Mouse (Mus musculus) R1 (cell line): ENCODE results near the gene Theg.

Experiments used
- DNase-seq: peaks from one replicate; pipeline ENCODE4 v3.0.0-alpha.2; 2018; ENCODE audit warnings: low read depth, low spot score

The Theg gene

GRCm38 (mm10) chr10:79587061-79587751 is at the start of gene Theg:
TSS of gene Theg (minus strand) at chr10:79587331.
- DNase-seq: no peak

GRCm38 (mm10) chr10:79636287-79636686 is 49.2 kb upstream of the Theg start:
- no peak for DNase-seq

- no peak for DNase-seq
Observed at GRCm38 (mm10) chr10:79633006-79633777, 46.1 kb upstream of the Theg start.

DNA sequence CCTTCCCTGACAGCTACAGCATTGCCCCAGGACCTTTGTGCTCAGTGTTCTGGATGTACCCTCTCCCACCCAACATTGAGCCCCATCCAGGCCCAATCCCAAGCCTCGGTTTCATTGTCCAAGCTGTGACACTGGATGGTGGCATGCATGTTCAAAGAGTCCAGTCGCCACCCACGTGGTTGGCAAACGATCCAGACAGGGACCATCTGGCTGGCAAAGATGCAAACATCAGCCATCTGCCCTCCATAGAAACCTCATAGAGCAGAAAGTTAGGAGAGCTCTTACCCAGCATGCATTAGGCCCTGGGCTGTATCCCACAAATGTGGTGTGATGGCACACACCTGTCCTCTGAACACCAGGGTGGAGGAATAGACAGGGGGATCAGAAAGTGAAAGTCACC is 44.3 kb upstream of the Theg start:
- no peak for DNase-seq

DNA sequence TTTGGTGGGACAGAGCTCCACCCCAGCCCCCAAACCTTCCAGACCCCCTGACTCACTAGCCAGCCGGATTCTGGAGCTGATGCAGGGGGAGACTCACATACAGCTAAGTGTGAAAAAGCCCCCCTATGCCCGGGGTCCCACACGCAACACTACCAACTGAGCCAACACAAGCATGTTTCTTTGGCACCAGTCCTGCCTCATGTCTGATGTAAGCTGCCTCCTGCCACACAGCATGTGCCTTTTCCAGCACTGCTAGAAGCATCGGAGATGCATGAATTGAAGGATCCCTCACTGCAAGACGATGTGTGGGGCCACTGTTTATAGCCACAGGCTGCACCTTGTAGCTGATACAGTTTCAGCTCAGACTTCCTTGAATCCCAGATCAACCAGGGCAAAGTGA is 41.2 kb upstream of the Theg start:
- DNase-seq: no peak

- DNase-seq: no peak
Observed at GRCm38 (mm10) chr10:79626156-79626555, 39.0 kb upstream of the Theg start.

- DNase-seq: no peak
Observed at GRCm38 (mm10) chr10:79625398-79625797, 38.3 kb upstream of the Theg start.

GRCm38 (mm10) chr10:79623950-79624349 is 36.8 kb upstream of the Theg start:
- no peak for DNase-seq

DNA sequence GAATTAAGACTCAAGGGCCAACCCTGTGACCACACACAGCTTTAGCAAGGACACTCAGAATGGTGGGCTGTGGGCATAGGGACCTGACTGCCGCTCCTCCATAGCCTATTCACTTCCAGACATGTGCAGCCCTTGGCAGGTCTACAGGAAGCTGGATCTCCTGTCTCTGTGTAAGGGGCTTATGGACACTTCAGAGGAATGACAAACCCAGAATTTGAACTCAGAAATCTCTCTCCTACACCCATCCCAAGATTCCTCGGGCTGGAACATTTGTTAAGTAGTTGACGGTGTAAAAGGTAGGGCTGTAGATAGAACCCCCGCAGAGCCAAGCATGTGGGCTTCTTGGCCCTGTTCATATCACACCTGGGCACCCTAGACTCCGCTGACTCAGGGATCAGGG is 29.2 kb upstream of the Theg start:
- no peak for DNase-seq

DNA sequence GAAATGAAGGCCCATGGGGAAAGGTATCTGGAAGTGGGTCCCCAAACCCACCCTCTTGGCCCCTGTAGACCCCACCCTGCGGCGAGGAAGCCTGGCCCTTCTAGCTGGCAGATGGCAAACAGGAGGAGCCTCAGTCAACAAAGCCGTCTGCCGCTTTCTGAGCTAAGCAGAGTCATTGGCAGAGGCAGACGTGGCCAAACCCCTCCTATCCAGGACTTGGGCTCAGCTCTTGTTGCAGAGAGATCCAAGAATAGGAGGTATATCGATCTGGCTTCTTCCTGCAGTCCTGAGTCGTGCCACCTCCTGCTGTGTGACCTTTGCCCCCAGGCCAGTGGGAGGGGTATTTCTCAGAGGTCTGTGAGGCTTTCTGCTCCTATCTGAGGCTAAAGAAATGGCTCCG is 28.7 kb upstream of the Theg start:
- peak; percentile 44 for DNase-seq

- DNase-seq: no peak
Observed at GRCm38 (mm10) chr10:79614305-79614643, 27.1 kb upstream of the Theg start.

DNA sequence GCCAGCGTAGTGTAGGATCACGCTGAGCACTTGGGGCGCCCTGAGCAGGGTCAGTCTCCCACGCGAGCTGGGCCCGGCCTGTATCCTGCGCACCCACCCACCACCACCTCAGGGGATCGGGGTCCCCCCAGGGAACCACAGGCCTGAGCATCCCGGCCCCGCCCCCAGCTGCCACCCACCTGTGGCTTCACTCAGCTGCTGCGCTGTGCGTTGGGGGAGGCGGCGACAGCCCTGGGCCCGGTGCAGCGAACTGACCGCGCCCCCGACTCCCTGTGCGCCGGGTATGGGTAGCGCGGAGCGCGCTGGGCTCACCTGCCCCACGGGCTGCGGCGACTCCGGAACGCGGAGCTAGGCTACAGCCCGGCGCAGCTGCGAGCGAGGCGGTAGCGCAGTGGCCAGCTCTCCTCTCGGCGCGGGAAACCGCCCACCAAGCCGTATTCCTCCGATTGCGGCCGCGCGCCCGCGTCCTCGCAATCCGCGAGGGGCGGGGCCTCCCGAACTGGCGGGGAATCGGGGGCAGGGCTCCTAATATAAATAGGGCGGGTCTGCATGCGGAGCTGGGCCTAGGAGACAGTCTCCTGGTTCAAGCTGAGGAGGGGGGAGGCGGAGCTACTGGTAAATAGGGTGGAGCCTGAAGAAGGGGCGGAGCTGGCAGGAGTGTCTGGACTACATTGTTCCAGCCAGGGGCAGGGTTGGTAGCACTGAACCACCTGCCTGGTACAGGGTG is 26.6 kb upstream of the Theg start, which contains the start of gene C2cd4c:
TSS of gene C2cd4c (minus strand) at position 448 of the 727 bp plus-strand sequence.
- peak; percentile 97 for DNase-seq

DNA sequence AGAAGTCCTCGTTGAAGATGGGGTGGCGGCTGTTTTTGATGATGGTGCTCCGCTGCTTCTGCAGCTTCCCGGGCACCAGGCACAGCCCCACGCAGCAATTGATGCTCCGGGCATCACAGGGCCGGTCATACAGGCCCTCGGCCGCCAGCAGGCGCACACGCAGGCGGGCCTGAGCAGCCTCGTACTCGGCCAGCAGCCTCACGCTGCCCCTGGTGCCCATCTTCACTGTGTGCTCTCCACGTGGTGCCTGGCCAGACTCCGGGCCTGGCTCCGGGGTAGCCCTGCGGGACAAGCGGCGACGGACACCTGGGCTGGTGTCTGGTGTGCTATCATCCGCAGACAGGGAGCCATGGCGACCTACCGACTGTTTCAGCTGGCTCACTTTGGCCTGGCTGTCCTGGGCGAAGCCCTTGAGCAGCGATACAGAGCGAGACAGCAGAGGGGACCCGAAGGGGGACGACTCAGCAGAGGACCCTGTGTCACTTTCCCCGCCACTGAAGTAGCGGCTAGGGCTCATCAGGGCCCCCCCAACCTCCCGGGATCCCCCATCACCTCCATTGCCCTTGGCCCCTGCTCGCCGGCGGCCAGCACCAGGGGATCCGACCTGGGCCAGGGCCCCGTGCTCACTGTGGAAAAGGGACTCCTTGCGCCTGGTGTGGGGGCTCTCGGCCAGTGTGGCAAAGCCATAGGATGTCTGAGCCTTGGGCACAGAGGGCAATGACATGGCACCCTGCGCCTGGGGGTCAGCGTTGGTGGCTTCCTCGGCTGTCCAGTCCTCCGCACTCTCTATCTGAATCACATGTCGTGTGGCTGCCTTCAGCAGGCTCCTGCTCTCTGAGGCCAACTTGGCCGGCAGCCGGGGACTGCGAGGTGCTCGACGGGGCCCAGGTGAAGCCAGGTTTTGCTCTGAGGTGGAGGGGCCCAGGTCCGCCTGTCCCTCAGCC is 25.3 kb upstream of the Theg start:
- no peak for DNase-seq

DNA sequence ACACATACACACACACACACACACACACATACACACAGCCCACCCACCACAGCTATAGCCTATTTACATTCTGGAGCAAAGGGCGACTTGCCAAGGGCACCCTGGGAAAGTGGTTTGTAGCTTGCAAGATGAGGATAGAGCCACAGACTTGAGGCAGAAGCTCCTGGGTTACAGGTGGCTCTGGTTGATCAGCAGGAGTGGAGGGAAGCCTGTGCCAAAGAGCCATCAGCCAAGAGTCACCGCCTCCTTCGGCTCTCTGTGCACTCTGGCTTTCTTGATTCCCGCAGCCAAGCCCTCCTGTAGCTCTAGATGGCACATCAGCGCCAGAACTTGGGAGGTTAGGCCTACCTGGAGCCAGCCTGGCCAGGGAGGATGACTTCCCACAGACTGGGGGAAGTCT is 24.2 kb upstream of the Theg start:
- peak; percentile 21 for DNase-seq

- DNase-seq: no peak
Observed at GRCm38 (mm10) chr10:79609276-79609675, 22.1 kb upstream of the Theg start.

GRCm38 (mm10) chr10:79607892-79608291 is 20.8 kb upstream of the Theg start:
- DNase-seq: no peak

GRCm38 (mm10) chr10:79606537-79606936 is 19.4 kb upstream of the Theg start:
- no peak for DNase-seq

DNA sequence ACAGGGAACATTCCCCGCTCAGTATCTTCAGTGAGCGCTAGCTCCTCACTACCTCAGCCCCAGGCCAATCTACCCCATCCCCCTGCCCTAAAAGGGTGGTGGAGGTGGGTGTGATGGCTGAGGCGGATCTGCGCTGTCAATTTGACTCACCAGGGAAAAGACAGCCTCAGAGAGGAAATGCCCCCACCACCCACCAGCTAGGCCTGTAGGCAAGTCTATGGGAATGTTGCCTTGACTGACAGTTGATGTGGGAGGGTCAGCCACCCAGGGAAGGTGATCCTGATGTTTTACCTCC is 10.8 kb upstream of the Theg start:
- no peak for DNase-seq

DNA sequence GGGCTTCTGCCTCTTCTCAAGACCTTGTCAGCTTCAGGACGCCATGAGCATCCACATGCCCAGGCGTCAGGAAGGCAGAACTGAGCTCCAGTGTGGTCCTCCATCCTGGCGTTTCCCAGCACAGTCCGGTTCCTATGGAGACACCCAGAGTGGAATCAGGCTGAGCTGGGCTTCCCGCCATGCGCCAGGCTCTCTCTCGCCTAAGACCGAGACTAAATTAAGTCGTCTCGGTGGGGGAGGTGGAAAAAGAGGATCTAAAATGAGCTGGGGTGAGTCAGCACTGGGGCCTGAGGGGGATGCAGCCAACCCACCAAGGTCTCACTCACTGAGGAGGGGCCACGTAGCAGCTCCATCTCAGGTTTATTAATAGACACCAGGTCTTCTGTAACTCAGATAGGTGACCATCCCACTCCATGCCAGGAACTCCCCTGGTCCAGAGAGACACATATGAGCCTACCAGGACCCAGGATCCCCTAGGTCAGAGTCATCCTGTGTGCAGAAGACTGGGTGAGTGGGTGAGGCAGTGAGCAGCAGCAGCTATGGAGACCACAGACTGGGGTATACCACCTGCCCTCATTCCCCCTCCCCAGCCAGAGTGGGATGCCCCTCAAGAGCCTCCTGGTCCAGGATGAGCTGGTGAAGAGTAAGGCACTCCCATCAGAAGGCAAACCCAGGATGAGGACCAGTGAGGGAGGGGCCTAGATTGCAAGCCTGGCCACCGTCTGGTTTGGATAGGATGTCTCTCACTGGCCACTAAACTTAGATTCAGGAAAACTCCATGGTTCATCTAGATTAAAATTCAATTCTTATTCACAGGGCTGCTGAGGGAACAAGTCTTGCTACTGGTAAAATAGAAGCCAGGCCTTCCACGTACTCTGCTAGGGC is 10.2 kb upstream of the Theg start:
- DNase-seq: no peak

DNA sequence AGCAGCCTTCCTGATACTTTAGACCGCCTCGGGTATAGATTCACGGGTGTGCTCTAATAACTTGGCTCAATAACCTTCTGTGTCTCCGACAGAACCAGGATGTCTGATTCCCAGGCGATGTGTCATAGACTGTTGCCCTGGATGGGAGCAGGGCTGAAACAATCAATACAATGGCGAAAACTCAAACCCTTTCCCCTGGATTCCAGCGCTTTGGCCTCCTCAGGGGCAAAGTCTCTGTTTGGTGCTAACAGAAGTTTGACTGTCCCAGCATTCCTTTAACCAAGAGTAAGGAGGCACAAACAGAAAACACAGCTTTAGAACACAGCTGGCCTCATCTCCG is 8.4 kb upstream of the Theg start:
- DNase-seq: no peak
